Mouse (Mus musculus): ENCODE measurements at regions not wholly inside any gene's neighbourhood (a gene's known extent, or its start where the extent isn't known, plus 50 kb on each side); places are given as distances from the start of the nearest gene placed in this dataset.

GRCm38 (mm10) chr4:75812266-75812665, 534.2 kb upstream of the Dmac1 start:
- Histone ChIP-seq H3K4me2 (replicated peaks) (no peak overlapping the region), H3K27ac (no peak overlapping the region), H3K4me3 (no peak overlapping the region), H3K4me1 (no peaks in the 10 kb centered on the region), H3K9me3 (no peaks in the 10 kb centered on the region), H3K36me3 (no peaks in the 10 kb centered on the region), H3K9ac (no peak overlapping the region), H3K27me3 (replicated peaks) (no peaks in the 10 kb centered on the region)
- ATAC-seq (ENCODE audit: low FRiP score, low read depth), result no peak
- 48% methylated on average over 2 of the region's 2 CpGs for WGBS

GRCm38 (mm10) chr4:75801870-75802269, 523.8 kb upstream of the Dmac1 start:
- 85% methylated on average over 4 of the region's 4 CpGs for WGBS
- H3K4me2 ChIP-seq (replicated peaks), result no peak overlapping the region
- H3K4me1 ChIP-seq, result no peaks in the 10 kb centered on the region
- ATAC-seq (ENCODE audit: low FRiP score, low read depth), result no peak
- H3K36me3 ChIP-seq, result no peaks in the 10 kb centered on the region
- no peaks in the 10 kb centered on the region for H3K27me3 ChIP-seq (replicated peaks)
- H3K9me3 ChIP-seq, result no peaks in the 10 kb centered on the region
- no peak overlapping the region for H3K27ac ChIP-seq
- no peak overlapping the region for H3K4me3 ChIP-seq
- H3K9ac ChIP-seq, result no peak overlapping the region

GRCm38 (mm10) chr4:75801156-75801555, 523.1 kb upstream of the Dmac1 start:
- H3K27me3 ChIP-seq (replicated peaks), result no peaks in the 10 kb centered on the region
- no peak overlapping the region for H3K4me2 ChIP-seq (replicated peaks)
- H3K9ac ChIP-seq, result no peak overlapping the region
- no peak overlapping the region for H3K4me3 ChIP-seq
- no peaks in the 10 kb centered on the region for H3K4me1 ChIP-seq
- no peak for ATAC-seq (ENCODE audit: low FRiP score, low read depth)
- H3K9me3 ChIP-seq, result no peaks in the 10 kb centered on the region
- H3K27ac ChIP-seq, result no peak overlapping the region
- no peaks in the 10 kb centered on the region for H3K36me3 ChIP-seq
- 89% methylated on average over 4 of the region's 4 CpGs for WGBS

GRCm38 (mm10) chr4:75791789-75792188, 513.7 kb upstream of the Dmac1 start:
- no peak overlapping the region for H3K4me2 ChIP-seq (replicated peaks)
- no peaks in the 10 kb centered on the region for H3K36me3 ChIP-seq
- H3K27ac ChIP-seq, result no peak overlapping the region
- H3K4me1 ChIP-seq, result no peaks in the 10 kb centered on the region
- no peak for ATAC-seq (ENCODE audit: low FRiP score, low read depth)
- H3K9ac ChIP-seq, result no peak overlapping the region
- no peak overlapping the region for H3K4me3 ChIP-seq
- H3K27me3 ChIP-seq (replicated peaks), result no peaks in the 10 kb centered on the region
- H3K9me3 ChIP-seq, result no peaks in the 10 kb centered on the region

- 73% methylated on average over 1 of the region's 1 CpGs for WGBS
- ATAC-seq (ENCODE audit: low FRiP score, low read depth), result no peak
- Histone ChIP-seq H3K9ac (no peak overlapping the region), H3K27me3 (replicated peaks) (no peaks in the 10 kb centered on the region), H3K9me3 (no peaks in the 10 kb centered on the region), H3K36me3 (no peaks in the 10 kb centered on the region), H3K27ac (no peak overlapping the region), H3K4me1 (no peaks in the 10 kb centered on the region), H3K4me2 (replicated peaks) (no peak overlapping the region), H3K4me3 (no peak overlapping the region)
Observed at GRCm38 (mm10) chr4:75790920-75791589, 513.0 kb upstream of the Dmac1 start.

GRCm38 (mm10) chr4:75787405-75787804, 509.3 kb upstream of the Dmac1 start:
- ATAC-seq (ENCODE audit: low FRiP score, low read depth), result no peak
- no peaks in the 10 kb centered on the region for H3K36me3 ChIP-seq
- H3K4me3 ChIP-seq, result no peak overlapping the region
- H3K9me3 ChIP-seq, result no peaks in the 10 kb centered on the region
- no peak overlapping the region for H3K9ac ChIP-seq
- WGBS, result 41% methylated on average over 3 of the region's 3 CpGs
- no peak overlapping the region for H3K27ac ChIP-seq
- H3K27me3 ChIP-seq (replicated peaks), result no peaks in the 10 kb centered on the region
- no peaks in the 10 kb centered on the region for H3K4me1 ChIP-seq
- no peak overlapping the region for H3K4me2 ChIP-seq (replicated peaks)

- H3K4me3 ChIP-seq, result no peak overlapping the region
- no peak for ATAC-seq (ENCODE audit: low FRiP score, low read depth)
- 94% methylated on average over 4 of the region's 4 CpGs for WGBS
Observed at GRCm38 (mm10) chr4:75786391-75786790, 508.3 kb upstream of the Dmac1 start.

GRCm38 (mm10) chr4:75779492-75779891, 501.4 kb upstream of the Dmac1 start:
- no peaks in the 10 kb centered on the region for H3K36me3 ChIP-seq
- no peak overlapping the region for H3K4me2 ChIP-seq (replicated peaks)
- no peaks in the 10 kb centered on the region for H3K9me3 ChIP-seq
- 88% methylated on average over 1 of the region's 1 CpGs for WGBS
- no peaks in the 10 kb centered on the region for H3K4me1 ChIP-seq
- no peak overlapping the region for H3K4me3 ChIP-seq
- no peak overlapping the region for H3K27ac ChIP-seq
- ATAC-seq (ENCODE audit: low FRiP score, low read depth), result no peak
- no peaks in the 10 kb centered on the region for H3K27me3 ChIP-seq (replicated peaks)
- no peak overlapping the region for H3K9ac ChIP-seq

More at GRCm38 (mm10) chr4:75786391-75786790, 508.3 kb upstream of the Dmac1 start:
- Histone ChIP-seq H3K4me2 (replicated peaks) (no peak overlapping the region), H3K27me3 (replicated peaks) (no peaks in the 10 kb centered on the region), H3K27ac (no peak overlapping the region), H3K9ac (no peak overlapping the region), H3K4me1 (no peaks in the 10 kb centered on the region), H3K36me3 (no peaks in the 10 kb centered on the region), H3K9me3 (no peaks in the 10 kb centered on the region)

- Histone ChIP-seq H3K9me3 (no peaks in the 10 kb centered on the region), H3K4me3 (no peak overlapping the region), H3K9ac (no peak overlapping the region), H3K27ac (no peak overlapping the region), H3K27me3 (replicated peaks) (no peaks in the 10 kb centered on the region), H3K4me1 (no peaks in the 10 kb centered on the region), H3K36me3 (no peaks in the 10 kb centered on the region), H3K4me2 (replicated peaks) (no peak overlapping the region)
- 14% methylated on average over 1 of the region's 1 CpGs for WGBS
- no peak for ATAC-seq (ENCODE audit: low FRiP score, low read depth)
Observed at GRCm38 (mm10) chr4:75764141-75764540, 486.0 kb upstream of the Dmac1 start.

- Histone ChIP-seq H3K9ac (no peak overlapping the region), H3K4me3 (no peak overlapping the region), H3K27me3 (replicated peaks) (no peaks in the 10 kb centered on the region), H3K9me3 (no peaks in the 10 kb centered on the region), H3K36me3 (no peaks in the 10 kb centered on the region), H3K4me1 (no peaks in the 10 kb centered on the region), H3K4me2 (replicated peaks) (no peak overlapping the region), H3K27ac (no peak overlapping the region)
- no peak for ATAC-seq (ENCODE audit: low FRiP score, low read depth)
- 73% methylated on average over 6 of the region's 6 CpGs for WGBS
Observed at GRCm38 (mm10) chr4:75744605-75745004, 466.5 kb upstream of the Dmac1 start.

- Histone ChIP-seq H3K9me3 (no peaks in the 10 kb centered on the region), H3K27me3 (replicated peaks) (no peaks in the 10 kb centered on the region), H3K4me2 (replicated peaks) (no peak overlapping the region), H3K4me3 (no peak overlapping the region), H3K4me1 (no peaks in the 10 kb centered on the region), H3K27ac (no peak overlapping the region), H3K36me3 (no peaks in the 10 kb centered on the region), H3K9ac (no peak overlapping the region)
- no peak for ATAC-seq (ENCODE audit: low FRiP score, low read depth)
Observed at GRCm38 (mm10) chr4:75741585-75741984, 463.5 kb upstream of the Dmac1 start.

- Histone ChIP-seq H3K4me3 (no peak overlapping the region), H3K4me2 (replicated peaks) (no peak overlapping the region), H3K4me1 (no peaks in the 10 kb centered on the region), H3K36me3 (no peaks in the 10 kb centered on the region), H3K27ac (no peak overlapping the region), H3K27me3 (replicated peaks) (no peaks in the 10 kb centered on the region), H3K9me3 (no peaks in the 10 kb centered on the region), H3K9ac (no peak overlapping the region)
- no peak for ATAC-seq (ENCODE audit: low FRiP score, low read depth)
- 89% methylated on average over 3 of the region's 3 CpGs for WGBS
Observed at GRCm38 (mm10) chr4:75730798-75731400, 452.8 kb upstream of the Dmac1 start.

GRCm38 (mm10) chr4:75714652-75715051, 436.5 kb upstream of the Dmac1 start:
- Histone ChIP-seq H3K9me3 (no peaks in the 10 kb centered on the region), H3K9ac (no peak overlapping the region), H3K4me3 (no peak overlapping the region), H3K27me3 (replicated peaks) (no peaks in the 10 kb centered on the region), H3K4me1 (no peaks in the 10 kb centered on the region), H3K4me2 (replicated peaks) (no peak overlapping the region), H3K27ac (no peak overlapping the region), H3K36me3 (no peaks in the 10 kb centered on the region)
- no peak for ATAC-seq (ENCODE audit: low FRiP score, low read depth)
- WGBS, result 92% methylated on average over 3 of the region's 3 CpGs

Measured in neural tube, embryonic 12.5 days (tissue).